Mouse (Mus musculus) E14TG2a.4 (cell line): Measurements from ENCODE around the gene Sun1.

ENCODE experiments used
- H3K27me3 ChIP-seq: 2 replicates; pipeline ENCODE4 v1.6.1; 2014; ENCODE audit warnings: low read length, control low read depth; ENCODE audit not compliant: insufficient read depth
- H3K36me3 ChIP-seq: 2 replicates; pipeline ENCODE4 v1.6.1; 2014; ENCODE audit warnings: low read length, control low read depth; ENCODE audit not compliant: insufficient read depth
- H3K4me1 ChIP-seq: replicated peaks from 2 replicates; pipeline ENCODE4 v1.6.1; 2014; ENCODE audit warnings: low read depth, low read length, control low read depth
- H3K4me3 ChIP-seq: replicated peaks from 2 replicates; pipeline ENCODE4 v1.5.1; 2014; ENCODE audit warnings: mild to moderate bottlenecking, low read length
- H3K9me3 ChIP-seq: 2 replicates; pipeline ENCODE4 v1.6.1; 2014; ENCODE audit warnings: low read length, control low read depth
- CTCF ChIP-seq: conservative IDR thresholded peaks from 2 replicates; pipeline ENCODE4 v1.5.1; 2014; ENCODE audit warnings: low read length
- NANOG ChIP-seq: IDR thresholded peaks from 2 replicates; pipeline ENCODE4 v1.6.1; 2014; ENCODE audit warnings: borderline replicate concordance, low read length, mixed read lengths
- POU5F1 ChIP-seq: IDR thresholded peaks from 2 replicates; pipeline ENCODE4 v1.6.1; 2014; ENCODE audit warnings: low read length, borderline replicate concordance

Gene Sun1

DNA sequence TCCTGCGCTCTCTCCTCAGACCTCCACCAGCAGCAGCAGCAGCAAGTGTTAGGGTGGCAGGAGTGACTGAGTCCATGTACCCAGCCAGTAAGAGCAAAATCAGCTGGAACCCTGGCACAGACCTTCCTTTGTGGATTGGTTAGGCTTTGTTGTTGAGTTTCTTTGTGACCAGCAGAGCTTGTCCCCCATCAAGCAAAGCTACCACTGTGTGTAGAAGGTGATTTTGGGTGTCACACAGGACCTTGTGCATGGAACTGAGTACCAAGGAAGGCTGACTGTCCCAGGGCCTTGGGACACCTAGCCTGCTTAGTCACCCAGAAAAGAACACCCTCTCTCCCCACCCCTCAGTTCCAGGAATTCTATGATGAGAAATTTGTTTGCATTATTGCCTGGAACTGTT, 56.8 kb downstream of the Sun1 start:
- Histone ChIP-seq H3K27me3 (no peaks in the 10 kb centered on the region), H3K4me3 (no peak overlapping the region), H3K9me3 (no peaks in the 10 kb centered on the region), H3K36me3 (peaks cover 76% of the 10 kb centered on the region), H3K4me1 (peaks cover 81% of the 10 kb centered on the region)
- TF ChIP-seq POU5F1 (no peak), CTCF (no peak), NANOG (no peak)

DNA sequence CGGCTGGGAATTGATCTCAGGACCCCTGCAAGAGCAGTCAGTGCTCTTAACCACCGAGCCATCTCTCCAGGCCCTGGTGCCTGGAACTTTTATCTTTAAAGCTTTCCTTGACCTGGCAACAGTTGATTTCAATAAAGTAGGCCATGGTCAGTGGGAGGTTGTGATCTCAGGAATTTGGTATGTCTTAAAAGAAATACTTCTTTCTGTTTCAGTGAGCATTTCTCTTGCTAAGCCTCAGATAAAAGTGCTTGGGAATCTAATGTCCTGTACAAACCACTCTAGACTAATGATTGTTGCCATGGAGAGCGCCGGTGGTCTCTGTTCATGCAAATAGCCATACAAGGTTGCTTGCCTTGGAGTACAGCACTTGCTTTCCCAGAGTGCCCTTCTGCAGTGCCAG, 57.4 kb downstream of the Sun1 start:
- H3K36me3 ChIP-seq: peaks cover 81% of the 10 kb centered on the region
- 0 out of 2 replicates have a peak overlapping the region, but pooled peaks have one; percentile 2 for H3K4me3 ChIP-seq
- H3K4me1 ChIP-seq: peaks cover 82% of the 10 kb centered on the region
- no peaks in the 10 kb centered on the region for H3K9me3 ChIP-seq
- TF ChIP-seq NANOG (no peak), CTCF (no peak), POU5F1 (no peak)
- H3K27me3 ChIP-seq: no peaks in the 10 kb centered on the region

DNA sequence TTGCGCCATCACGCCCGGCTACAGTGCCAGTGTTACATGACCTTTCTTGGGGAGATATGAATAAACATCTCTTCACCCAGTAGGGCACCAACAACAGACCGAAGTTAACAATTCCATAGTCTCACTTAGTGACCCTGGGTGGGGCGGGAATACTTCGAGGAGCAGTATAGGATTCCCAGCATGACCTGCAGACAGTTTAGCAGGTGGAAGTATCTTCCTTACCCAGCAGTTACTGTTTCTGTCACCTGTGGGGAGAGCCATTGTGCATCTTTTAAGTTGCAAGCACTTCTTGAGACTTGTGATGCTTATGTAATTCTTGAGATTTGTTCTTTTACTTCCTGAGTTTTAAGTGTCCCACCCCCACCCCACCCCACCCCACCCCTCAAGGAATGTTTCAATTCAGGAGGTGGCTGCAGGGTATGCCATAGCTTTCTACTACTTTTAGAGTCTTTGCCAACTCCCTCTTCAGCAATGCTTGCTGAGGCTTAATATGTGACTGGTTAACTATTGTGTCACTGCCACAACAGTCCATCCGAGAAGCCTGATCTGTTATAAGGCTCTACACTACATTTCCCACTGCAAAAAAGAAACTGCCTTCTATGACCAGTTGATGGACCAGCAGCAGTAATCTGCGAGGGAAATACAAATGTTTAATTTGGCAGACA, 58.1 kb downstream of the Sun1 start:
- Histone ChIP-seq H3K4me1 (peaks cover 80% of the 10 kb centered on the region), H3K9me3 (no peaks in the 10 kb centered on the region), H3K4me3 (0 out of 2 replicates have a peak overlapping the region, but pooled peaks have one; percentile 2), H3K27me3 (no peaks in the 10 kb centered on the region), H3K36me3 (peaks cover 88% of the 10 kb centered on the region)
- TF ChIP-seq NANOG (0 out of 2 replicates have a peak, but pooled peaks have one; percentile 21), POU5F1 (no peak), CTCF (no peak)

DNA sequence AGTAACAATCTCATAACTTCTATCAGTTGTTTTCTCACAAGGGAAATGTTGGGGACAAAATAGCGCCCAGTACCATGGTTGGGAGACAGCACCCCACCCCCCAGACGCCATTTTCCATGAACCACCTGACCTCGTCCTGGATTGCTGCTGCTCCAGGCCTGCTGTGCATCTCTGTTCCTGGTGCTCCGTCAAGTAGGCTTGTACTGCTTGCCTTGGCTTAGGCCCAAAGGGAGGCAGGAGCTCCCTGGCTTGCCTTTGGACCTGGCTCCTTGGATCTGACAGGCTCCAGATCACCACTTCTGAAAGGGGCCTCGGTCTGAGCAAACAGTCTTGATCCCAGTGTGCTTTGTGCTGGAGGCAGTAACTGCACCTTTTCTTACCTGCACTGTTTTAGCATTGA, 59.4 kb downstream of the Sun1 start:
- H3K9me3 ChIP-seq: no peaks in the 10 kb centered on the region
- H3K4me1 ChIP-seq: peaks cover 78% of the 10 kb centered on the region
- H3K4me3 ChIP-seq: peak overlapping the region; percentile 2; the same call in 1 of the 2 replicates
- TF ChIP-seq CTCF (no peak), POU5F1 (no peak), NANOG (no peak)
- H3K36me3 ChIP-seq: peaks cover 94% of the 10 kb centered on the region
- no peaks in the 10 kb centered on the region for H3K27me3 ChIP-seq

DNA sequence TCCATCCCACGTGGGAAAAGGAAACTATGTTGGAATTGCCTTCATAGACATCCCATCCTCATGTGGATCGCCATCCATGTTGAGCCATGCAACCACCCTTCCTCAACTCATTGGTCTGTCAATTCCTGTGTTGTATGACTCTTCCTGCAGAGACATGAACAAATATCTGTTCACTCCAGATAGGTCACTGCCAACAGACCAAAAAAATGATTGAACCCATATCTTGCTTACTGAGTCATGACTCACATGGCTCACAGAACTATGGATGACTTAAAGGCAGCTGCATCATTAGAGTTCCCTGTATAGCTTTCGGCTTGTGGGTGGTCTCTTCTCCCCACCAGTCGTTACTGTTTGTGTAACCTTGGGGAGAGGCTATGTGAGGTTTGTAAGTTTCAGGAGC, 61.0 kb downstream of the Sun1 start:
- Histone ChIP-seq H3K9me3 (no peaks in the 10 kb centered on the region), H3K36me3 (peaks cover 94% of the 10 kb centered on the region), H3K27me3 (no peaks in the 10 kb centered on the region), H3K4me1 (peaks cover 75% of the 10 kb centered on the region), H3K4me3 (no peak overlapping the region)
- TF ChIP-seq POU5F1 (no peak), CTCF (no peak), NANOG (no peak)

DNA sequence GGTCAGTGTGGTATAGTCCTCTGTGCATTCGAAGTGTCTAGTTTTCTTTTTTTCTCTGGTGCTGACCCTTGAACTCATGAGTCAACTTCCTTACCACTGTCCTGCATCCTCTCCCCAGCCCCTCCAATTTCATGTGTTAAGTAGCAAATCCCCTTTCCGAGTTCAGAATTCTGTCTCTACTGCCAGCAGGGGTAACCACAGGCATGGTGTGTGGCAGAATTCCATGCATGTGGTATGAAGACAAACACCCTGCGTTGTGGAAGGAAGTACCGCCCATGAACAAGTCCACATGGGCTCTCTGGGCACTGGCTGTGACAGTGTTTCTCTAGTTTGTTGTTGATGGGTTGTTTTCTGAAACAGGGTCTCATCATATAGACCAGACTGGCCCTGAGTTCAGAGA, 67.2 kb downstream of the Sun1 start:
- H3K36me3 ChIP-seq: peaks cover 90% of the 10 kb centered on the region
- H3K4me3 ChIP-seq: no peak overlapping the region
- no peaks in the 10 kb centered on the region for H3K9me3 ChIP-seq
- peaks cover 70% of the 10 kb centered on the region for H3K4me1 ChIP-seq
- TF ChIP-seq CTCF (no peak), POU5F1 (no peak), NANOG (no peak)
- no peaks in the 10 kb centered on the region for H3K27me3 ChIP-seq

DNA sequence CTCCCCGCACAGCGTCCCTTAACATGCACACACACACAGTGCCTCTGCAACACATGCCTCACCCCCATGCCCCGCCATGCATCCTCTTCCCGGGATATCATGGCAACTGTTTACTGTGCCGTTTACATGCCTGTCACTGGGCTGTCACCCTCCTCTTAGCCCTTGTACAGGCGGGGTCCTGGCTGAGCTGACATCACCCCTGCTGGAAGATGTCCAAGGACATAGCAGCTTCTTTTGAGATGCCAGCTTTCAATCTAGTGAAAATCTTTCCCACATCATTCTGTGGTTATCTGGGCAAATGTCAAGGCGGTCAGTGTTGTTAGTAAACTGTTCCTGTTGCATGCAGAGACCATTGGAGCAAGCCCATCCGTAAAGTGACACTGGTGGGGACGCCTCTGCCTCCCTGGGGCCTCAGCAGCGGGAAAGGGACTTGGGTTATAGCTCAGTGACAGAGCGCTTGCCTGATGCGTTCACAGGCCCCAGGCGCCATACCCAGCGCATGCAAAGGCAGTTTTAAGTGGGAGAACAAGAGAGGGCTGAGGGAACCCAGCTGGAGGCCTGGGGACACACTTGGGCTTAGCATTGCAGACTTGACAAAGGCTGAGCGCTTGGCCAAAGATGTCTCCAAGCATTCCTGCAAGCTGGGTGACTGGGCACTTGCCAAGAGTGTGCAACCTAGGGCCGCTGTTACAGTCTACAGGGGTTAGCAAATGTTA, 70.5 kb downstream of the Sun1 start:
- peaks cover 83% of the 10 kb centered on the region for H3K36me3 ChIP-seq
- TF ChIP-seq NANOG (no peak), CTCF (no peak), POU5F1 (no peak)
- no peak overlapping the region for H3K4me3 ChIP-seq
- no peaks in the 10 kb centered on the region for H3K9me3 ChIP-seq
- H3K4me1 ChIP-seq: peaks cover 71% of the 10 kb centered on the region
- no peaks in the 10 kb centered on the region for H3K27me3 ChIP-seq

DNA sequence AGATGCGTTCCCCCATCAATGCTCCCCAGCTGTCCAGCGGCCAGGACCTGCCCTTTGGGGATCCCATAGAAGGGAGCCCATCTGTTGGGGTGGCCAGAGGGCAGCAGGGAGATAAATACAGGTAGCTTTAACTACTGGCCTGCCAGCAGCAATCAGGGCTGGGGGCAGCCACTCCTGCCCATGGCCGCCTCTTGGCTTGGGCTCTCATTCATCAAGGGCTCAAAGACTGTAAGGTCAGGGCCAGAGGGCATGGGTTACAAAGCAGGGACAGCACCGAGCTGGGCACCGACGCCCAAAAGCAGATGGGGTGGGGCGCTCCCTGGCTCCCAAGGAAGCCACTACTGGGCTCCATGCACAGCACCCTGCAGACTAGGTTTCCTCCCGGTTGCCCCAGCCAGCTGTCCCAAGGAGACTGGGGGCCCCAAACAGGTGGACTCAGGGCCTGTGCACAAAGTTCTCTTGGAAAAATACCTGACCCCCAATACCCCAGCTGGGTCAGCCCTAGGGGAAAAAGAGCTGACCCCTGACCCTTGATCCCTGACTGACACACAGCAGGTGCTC, 71.6 kb downstream of the Sun1 start:
- H3K4me1 ChIP-seq: peaks cover 63% of the 10 kb centered on the region
- peaks cover 78% of the 10 kb centered on the region for H3K36me3 ChIP-seq
- no peak overlapping the region for H3K4me3 ChIP-seq
- no peaks in the 10 kb centered on the region for H3K27me3 ChIP-seq
- TF ChIP-seq CTCF: no peak
- TF ChIP-seq POU5F1: no peak
- no peaks in the 10 kb centered on the region for H3K9me3 ChIP-seq

DNA sequence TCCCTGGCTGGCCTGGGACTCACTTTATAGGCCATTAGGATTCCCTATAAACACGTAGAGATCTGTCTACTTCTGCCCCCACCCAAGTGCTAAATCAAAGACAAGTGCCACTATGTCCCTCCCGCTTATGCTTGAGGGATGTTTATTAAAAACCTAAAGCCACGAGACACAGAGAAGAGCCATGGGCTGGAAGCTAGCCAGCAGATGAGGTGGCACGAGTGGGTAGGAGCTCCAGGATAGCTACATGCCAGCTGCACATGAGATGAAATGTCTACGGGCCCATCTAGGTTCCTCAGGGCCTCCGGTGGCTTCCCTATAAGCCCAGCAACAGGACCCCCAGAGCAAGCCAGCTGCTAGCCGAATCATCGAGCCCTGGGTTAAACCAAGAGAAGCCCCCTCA, 76.8 kb downstream of the Sun1 start:
- no peaks in the 10 kb centered on the region for H3K9me3 ChIP-seq
- H3K4me1 ChIP-seq: peaks cover 66% of the 10 kb centered on the region
- TF ChIP-seq POU5F1 (no peak), NANOG (no peak), CTCF (no peak)
- H3K27me3 ChIP-seq: no peaks in the 10 kb centered on the region
- H3K4me3 ChIP-seq: no peak overlapping the region
- H3K36me3 ChIP-seq: peaks cover 71% of the 10 kb centered on the region
